Mouse (Mus musculus) liver, embryonic 11.5 days (tissue): ENCODE results near the gene Chrna7. TPM values are rescaled to one million over a fixed set of nuclear protein-coding genes. Genes with fewer than 3 reads are reported as not detected.

Source experiments
- ATAC-seq: fragments of 200-750 bp; cut with Nextera tagmentation; replicated peaks from 2 replicates; pipeline ENCODE4 v1.8.0; 2017; ENCODE audit warnings: moderate number of reproducible peaks, mild to moderate bottlenecking, moderate TSS enrichment, moderate library complexity; ENCODE audit not compliant: low FRiP score
- DNase-seq: peaks from one replicate; pipeline ENCODE4 v3.0.0-alpha.2; 2017; ENCODE audit warnings: low spot score
- H3K27ac ChIP-seq: fragments of 300-500 bp; sonication (generic); 2 replicates; pipeline ENCODE4 v1.5.1; 2014; ENCODE audit warnings: mild to moderate bottlenecking, low read depth, low read length, control low read depth
- H3K27me3 ChIP-seq: fragments of 300-500 bp; sonication (generic); replicated peaks from 2 replicates; pipeline ENCODE4 v1.6.1; 2014; ENCODE audit warnings: low read length, mixed read lengths; ENCODE audit not compliant: control insufficient read depth, insufficient read depth
- H3K36me3 ChIP-seq: fragments of 300-500 bp; sonication (generic); 2 replicates; pipeline ENCODE4 v1.6.1; 2014; ENCODE audit warnings: mild to moderate bottlenecking, low read length, moderate library complexity, mixed read lengths; ENCODE audit not compliant: control insufficient read depth, insufficient read depth
- H3K4me1 ChIP-seq: fragments of 300-500 bp; sonication (generic); replicated peaks from 2 replicates; pipeline ENCODE4 v1.6.1; 2014; ENCODE audit warnings: low read length, mixed read lengths; ENCODE audit not compliant: control insufficient read depth, insufficient read depth
- H3K4me2 ChIP-seq: fragments of 300-500 bp; sonication (generic); 2 replicates; pipeline ENCODE4 v1.6.1; 2014; ENCODE audit warnings: mild to moderate bottlenecking, control low read depth, moderate library complexity
- H3K4me3 ChIP-seq: fragments of 300-500 bp; sonication (generic); 2 replicates; pipeline ENCODE4 v1.5.1; 2014; ENCODE audit warnings: low read depth, low read length, control low read depth
- H3K9ac ChIP-seq: fragments of 300-500 bp; sonication (generic); 2 replicates; pipeline ENCODE4 v1.6.1; 2014; ENCODE audit warnings: low read depth, low read length, control low read depth
- H3K9me3 ChIP-seq: fragments of 300-500 bp; sonication (generic); 2 replicates; pipeline ENCODE4 v1.6.1; 2016; ENCODE audit warnings: low read length, inconsistent platforms, mixed read lengths; ENCODE audit not compliant: control insufficient read depth
- WGBS: fragments of 180-500 bp; shearing (Covaris S2); extraction: QIAGEN DNeasy Blood & Tissue Kit; methylation state at CpG from one replicate; pipeline ENCODE4 v1.1.7; 2014; 5-methylcytosine and 5-hydroxymethylcytosine counted together
- polyA plus RNA-seq: library from polyadenylated mRNA; unstranded; fragments of >200 nt; fragmentation: Nextera tagmentation; extraction: Ambion mirVana; gene quantifications from 2 replicates; pipeline ENCODE4 v1.2.1, GENCODE M21; 2014

Gene Chrna7
- polyA plus RNA-seq, result 0.47 and 1.2 TPM in 2 replicates

GRCm38 (mm10) chr7:63212084-63212723 lies at the start of gene Chrna7:
Gene Chrna7, minus strand, starts transcription at chr7:63212569.
- ATAC-seq, result peak; percentile 82
- no peak within 1 kb of the TSS for H3K27ac ChIP-seq

GRCm38 (mm10) chr7:63249404-63249803 lies 37.0 kb upstream of the Chrna7 start:
- no peak overlapping the region for H3K9ac ChIP-seq
- 76% methylated on average over 2 of the region's 2 CpGs for WGBS
- no peaks in the 10 kb centered on the region for H3K4me1 ChIP-seq
- no peaks in the 10 kb centered on the region for H3K9me3 ChIP-seq
- H3K27me3 ChIP-seq, result no peaks in the 10 kb centered on the region
- DNase-seq (no peak), ATAC-seq (no peak)
- no peak overlapping the region for H3K4me3 ChIP-seq
- no peak overlapping the region for H3K4me2 ChIP-seq
- H3K27ac ChIP-seq, result no peak overlapping the region
- no peaks in the 10 kb centered on the region for H3K36me3 ChIP-seq

More at GRCm38 (mm10) chr7:63212084-63212723, at the start of gene Chrna7:
- DNase-seq, result peak; percentile 63
- H3K4me1 ChIP-seq, result no peaks in the 10 kb centered on the region
- WGBS, result under 1% methylated on average over 57 of the region's 73 CpGs
- H3K9ac ChIP-seq, result peak within 1 kb of the TSS; percentile 43; the same call in 1 of the 2 replicates
- H3K9me3 ChIP-seq, result no peaks in the 10 kb centered on the region
- H3K36me3 ChIP-seq, result no peaks in the 10 kb centered on the region
- peaks cover 24% of the 10 kb centered on the region for H3K27me3 ChIP-seq
- peak within 1 kb of the TSS; percentile 75 for H3K4me2 ChIP-seq
- H3K4me3 ChIP-seq, result peak within 1 kb of the TSS; percentile 56

GRCm38 (mm10) chr7:63237852-63238516 lies 25.6 kb upstream of the Chrna7 start:
- WGBS, result 64% methylated on average over 3 of the region's 3 CpGs
- H3K27ac ChIP-seq, result no peak overlapping the region
- ATAC-seq, result no peak

GRCm38 (mm10) chr7:63225066-63225780 lies 12.9 kb upstream of the Chrna7 start:
- ATAC-seq (no peak), DNase-seq (no peak)
- no peaks in the 10 kb centered on the region for H3K4me1 ChIP-seq
- H3K27me3 ChIP-seq, result no peaks in the 10 kb centered on the region
- WGBS, result 48% methylated on average over 7 of the region's 7 CpGs
- H3K9ac ChIP-seq, result no peak overlapping the region
- H3K27ac ChIP-seq, result no peak overlapping the region
- H3K9me3 ChIP-seq, result no peaks in the 10 kb centered on the region
- H3K4me3 ChIP-seq, result no peak overlapping the region
- H3K4me2 ChIP-seq, result no peak overlapping the region
- no peaks in the 10 kb centered on the region for H3K36me3 ChIP-seq

More at GRCm38 (mm10) chr7:63237852-63238516, 25.6 kb upstream of the Chrna7 start:
- H3K9me3 ChIP-seq, result no peaks in the 10 kb centered on the region
- no peaks in the 10 kb centered on the region for H3K4me1 ChIP-seq
- H3K4me2 ChIP-seq, result no peak overlapping the region
- DNase-seq, result no peak
- H3K9ac ChIP-seq, result no peak overlapping the region
- no peaks in the 10 kb centered on the region for H3K36me3 ChIP-seq
- H3K4me3 ChIP-seq, result no peak overlapping the region
- no peaks in the 10 kb centered on the region for H3K27me3 ChIP-seq

GRCm38 (mm10) chr7:63211641-63212083 lies 707 bp downstream of the Chrna7 start:
- WGBS, result 4% methylated on average over 13 of the region's 13 CpGs
- H3K27ac ChIP-seq, result no peak overlapping the region
- H3K36me3 ChIP-seq, result no peaks in the 10 kb centered on the region
- ATAC-seq (no peak; the same call in 1 of the 2 replicates), DNase-seq (no peak)
- no peaks in the 10 kb centered on the region for H3K9me3 ChIP-seq
- peak overlapping the region; percentile 56 for H3K4me3 ChIP-seq
- H3K27me3 ChIP-seq, result peaks cover 24% of the 10 kb centered on the region
- no peaks in the 10 kb centered on the region for H3K4me1 ChIP-seq
- H3K4me2 ChIP-seq, result peak overlapping the region; percentile 75
- no peak overlapping the region; the same call in 1 of the 2 replicates for H3K9ac ChIP-seq

- H3K4me2 ChIP-seq, result no peak overlapping the region
- no peak for DNase-seq
- peaks cover 24% of the 10 kb centered on the region for H3K27me3 ChIP-seq
- ATAC-seq, result no peak
- WGBS, result 20% methylated on average over 4 of the region's 4 CpGs
- no peaks in the 10 kb centered on the region for H3K4me1 ChIP-seq
- H3K9me3 ChIP-seq, result no peaks in the 10 kb centered on the region
- H3K27ac ChIP-seq, result no peak overlapping the region
- H3K4me3 ChIP-seq, result no peak overlapping the region
- H3K36me3 ChIP-seq, result no peaks in the 10 kb centered on the region
- H3K9ac ChIP-seq, result no peak overlapping the region
These were observed 2.9 kb downstream of the Chrna7 start for GRCm38 (mm10) chr7:63209501-63209900.

GRCm38 (mm10) chr7:63207137-63207536 lies 5.2 kb downstream of the Chrna7 start:
- 52% methylated on average over 2 of the region's 2 CpGs for WGBS
- no peaks in the 10 kb centered on the region for H3K9me3 ChIP-seq
- ATAC-seq (no peak), DNase-seq (no peak)
- no peak overlapping the region for H3K27ac ChIP-seq
- no peak overlapping the region for H3K4me3 ChIP-seq
- H3K4me1 ChIP-seq, result no peaks in the 10 kb centered on the region
- no peak overlapping the region for H3K4me2 ChIP-seq
- H3K27me3 ChIP-seq, result peaks cover 17% of the 10 kb centered on the region
- H3K36me3 ChIP-seq, result no peaks in the 10 kb centered on the region
- H3K9ac ChIP-seq, result no peak overlapping the region

DNA sequence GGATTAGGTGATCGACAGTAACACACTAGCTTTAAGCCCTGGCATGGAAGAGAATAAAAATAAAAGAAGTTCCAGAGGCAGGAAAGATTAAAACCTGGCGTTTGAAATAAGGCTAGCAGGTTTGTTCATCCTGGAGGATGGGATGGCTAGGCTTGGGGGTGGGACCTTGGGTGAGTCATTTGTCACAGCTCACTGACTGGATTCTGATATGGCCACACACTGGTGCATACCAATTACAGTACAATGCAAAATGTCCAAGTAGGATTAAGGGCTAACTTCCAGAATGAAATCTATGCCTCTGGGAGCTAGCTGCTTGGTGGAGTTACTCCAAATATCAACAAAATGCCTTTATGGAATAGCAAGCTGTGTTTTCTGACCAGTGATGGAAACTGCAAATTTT lies 16.8 kb downstream of the Chrna7 start:
- no peaks in the 10 kb centered on the region for H3K9me3 ChIP-seq
- no peak overlapping the region for H3K27ac ChIP-seq
- no peak overlapping the region for H3K4me2 ChIP-seq
- no peaks in the 10 kb centered on the region for H3K36me3 ChIP-seq
- no peak overlapping the region for H3K4me3 ChIP-seq
- DNase-seq (no peak), ATAC-seq (no peak)
- H3K9ac ChIP-seq, result no peak overlapping the region
- H3K27me3 ChIP-seq, result no peaks in the 10 kb centered on the region
- no peaks in the 10 kb centered on the region for H3K4me1 ChIP-seq
- 75% methylated on average over 2 of the region's 2 CpGs for WGBS
